Mouse (Mus musculus): ENCODE measurements around the gene Zfp40. TPM values are rescaled to one million over a fixed set of nuclear protein-coding genes. Genes with fewer than 3 reads are reported as not detected.
"Not testable (repeated sequence)": the region's sequence is repeated elsewhere in the genome, so short reads cannot be mapped to it uniquely, and the experiment has no call there.

The Zfp40 gene
- polyA plus RNA-seq (2016; fragmentation: Nextera tagmentation; extraction: Ambion mirVana), result 18.4 and 19.5 TPM in 2 replicates

GRCm38 (mm10) chr17:23192453-23193379 lies at the start of gene Zfp40:
Gene Zfp40 (minus strand): TSS chr17:23193252.
- peak; percentile 100 for ATAC-seq (ENCODE audit: insufficient number of reproducible peaks, insufficient read depth, low FRiP score, low TSS enrichment)
- Histone ChIP-seq H3K9me3 (no peaks in the 10 kb centered on the region), H3K4me3 (peak within 1 kb of the TSS; percentile 73), H3K4me1 (peaks cover 4% of the 10 kb centered on the region; the same call in 1 of the 2 replicates), H3K27ac (peak within 1 kb of the TSS; percentile 76), H3K27me3 (no peaks in the 10 kb centered on the region), H3K36me3 (peaks cover 7% of the 10 kb centered on the region; the same call in 1 of the 2 replicates), H3K9ac (peak within 1 kb of the TSS; percentile 73), H3K4me2 (replicated peaks) (peak within 1 kb of the TSS; percentile 76)
- WGBS, result 3% methylated on average over 25 of the region's 27 CpGs

GRCm38 (mm10) chr17:23218320-23218719 lies 25.3 kb upstream of the Zfp40 start:
- WGBS, result 85% methylated on average over 2 of the region's 2 CpGs
- H3K4me2 ChIP-seq (replicated peaks), result no peak overlapping the region
- no peak for ATAC-seq (ENCODE audit: insufficient number of reproducible peaks, insufficient read depth, low FRiP score, low TSS enrichment)
- no peaks in the 10 kb centered on the region for H3K9me3 ChIP-seq
- H3K36me3 ChIP-seq, result no peaks in the 10 kb centered on the region
- no peaks in the 10 kb centered on the region for H3K4me1 ChIP-seq
- no peaks in the 10 kb centered on the region for H3K27me3 ChIP-seq
- H3K9ac ChIP-seq, result no peak overlapping the region
- no peak overlapping the region for H3K27ac ChIP-seq
- H3K4me3 ChIP-seq, result no peak overlapping the region

GRCm38 (mm10) chr17:23199856-23200255 lies 6.8 kb upstream of the Zfp40 start:
- ATAC-seq (ENCODE audit: insufficient number of reproducible peaks, insufficient read depth, low FRiP score, low TSS enrichment); H3K4me2 ChIP-seq (replicated peaks); H3K4me1 ChIP-seq; H3K9me3 ChIP-seq; H3K36me3 ChIP-seq; H3K4me3 ChIP-seq; H3K9ac ChIP-seq; H3K27me3 ChIP-seq; H3K27ac ChIP-seq: not testable (repeated sequence)
- WGBS, result 0% methylated on average over 1 of the region's 1 CpGs

GRCm38 (mm10) chr17:23193441-23193840 lies 389 bp upstream of the Zfp40 start:
- peak overlapping the region; percentile 47 for H3K4me3 ChIP-seq
- peaks cover 7% of the 10 kb centered on the region; the same call in 1 of the 2 replicates for H3K36me3 ChIP-seq
- no peak overlapping the region for H3K27ac ChIP-seq
- H3K4me2 ChIP-seq (replicated peaks), result peak overlapping the region; percentile 76
- ATAC-seq (ENCODE audit: insufficient number of reproducible peaks, insufficient read depth, low FRiP score, low TSS enrichment), result peak; percentile 94
- peak overlapping the region; percentile 54 for H3K9ac ChIP-seq
- no peaks in the 10 kb centered on the region for H3K27me3 ChIP-seq
- H3K9me3 ChIP-seq, result no peaks in the 10 kb centered on the region
- 1% methylated on average over 11 of the region's 11 CpGs for WGBS
- peaks cover 4% of the 10 kb centered on the region; the same call in 1 of the 2 replicates for H3K4me1 ChIP-seq

GRCm38 (mm10) chr17:23187680-23188079 lies 5.4 kb downstream of the Zfp40 start:
- Histone ChIP-seq H3K9me3 (no peaks in the 10 kb centered on the region), H3K4me3 (no peak overlapping the region), H3K27me3 (no peaks in the 10 kb centered on the region), H3K9ac (no peak overlapping the region), H3K4me2 (replicated peaks) (no peak overlapping the region), H3K4me1 (peaks cover 4% of the 10 kb centered on the region; the same call in 1 of the 2 replicates), H3K27ac (no peak overlapping the region), H3K36me3 (peaks cover 24% of the 10 kb centered on the region)
- ATAC-seq (ENCODE audit: insufficient number of reproducible peaks, insufficient read depth, low FRiP score, low TSS enrichment), result no peak
- WGBS, result 81% methylated on average over 2 of the region's 2 CpGs

Other genes starting within 250 kb of the Zfp40 start
- not detected in 2 replicates for gene Vmn2r-ps130, start 132.1 kb downstream of the Zfp40 start, polyA plus RNA-seq (2016; fragmentation: Nextera tagmentation; extraction: Ambion mirVana)
- not detected in 2 replicates for gene Vmn2r114, start 119.3 kb upstream of the Zfp40 start, polyA plus RNA-seq (2016; fragmentation: Nextera tagmentation; extraction: Ambion mirVana)
- not detected in 2 replicates for gene Vmn2r115, start 150.5 kb upstream of the Zfp40 start, polyA plus RNA-seq (2016; fragmentation: Nextera tagmentation; extraction: Ambion mirVana)
- not detected in 2 replicates for gene Vmn2r116, start 191.4 kb upstream of the Zfp40 start, polyA plus RNA-seq (2016; fragmentation: Nextera tagmentation; extraction: Ambion mirVana)

Data from embryonic facial prominence, embryonic 12.5 days (tissue).